Mouse (Mus musculus): ENCODE results near the gene Galm. TPM values are rescaled to one million over a fixed set of nuclear protein-coding genes. Genes with fewer than 3 reads are reported as not detected.
A peak's percentile ranks its signal among the peaks of the same experiment; 100 is the strongest.

Galm gene
- total RNA-seq, 2 experiments from 2014 or later, result 11.0 to 12.4 TPM

GRCm38 (mm10) chr17:80124985-80125750 is 2.1 kb upstream of the Galm start:
- DNase-seq, result no peak
- intact Hi-C loops (cut with DNase I), result loop anchor here (5.0 kb wide), 1 partner anchor 42 kb away; no protein-coding TSS in a partner anchor

- no peak for DNase-seq
- intact Hi-C loops (cut with DNase I), result loop anchor here (5.0 kb wide), 1 partner anchor 41 kb away; no protein-coding TSS in a partner anchor
These were observed 1.1 kb upstream of the Galm start for GRCm38 (mm10) chr17:80126166-80126565.

GRCm38 (mm10) chr17:80128476-80128990 is 1.3 kb downstream of the Galm start:
- intact Hi-C loops (cut with DNase I), result loop anchor here (2.0 to 5.0 kb wide), 2 partner anchors 39 to 68 kb away; no protein-coding TSS in a partner anchor

GRCm38 (mm10) chr17:80129387-80129786 is 2.1 kb downstream of the Galm start:
- no peak for DNase-seq
- intact Hi-C loops (cut with DNase I), result loop anchor here (2.0 to 5.0 kb wide), 2 partner anchors 38 to 69 kb away; no protein-coding TSS in a partner anchor

More at GRCm38 (mm10) chr17:80128476-80128990, 1.3 kb downstream of the Galm start:
- no peak for DNase-seq

- DNase-seq, result no peak
- intact Hi-C loops (cut with DNase I), result no loop called here
These were observed 3.6 kb downstream of the Galm start for GRCm38 (mm10) chr17:80130718-80131430.

GRCm38 (mm10) chr17:80131431-80131766 is 4.1 kb downstream of the Galm start:
- intact Hi-C loops (cut with DNase I), result no loop called here
- DNase-seq, result no peak

- DNase-seq, result no peak
- intact Hi-C loops (cut with DNase I), result no loop called here
These were observed 4.6 kb downstream of the Galm start for GRCm38 (mm10) chr17:80131838-80132237.

- DNase-seq, result no peak
These were observed 5.2 kb downstream of the Galm start for GRCm38 (mm10) chr17:80132502-80132901.

GRCm38 (mm10) chr17:80138434-80139162 is 11.3 kb downstream of the Galm start:
- peak; percentile 34 to 36 for DNase-seq
- intact Hi-C loops (cut with DNase I), result no loop called here

More at GRCm38 (mm10) chr17:80132502-80132901, 5.2 kb downstream of the Galm start:
- intact Hi-C loops (cut with DNase I), result no loop called here

GRCm38 (mm10) chr17:80139753-80140444 is 12.6 kb downstream of the Galm start:
- DNase-seq, result no peak
- intact Hi-C loops (cut with DNase I), result no loop called here

- DNase-seq, result no peak
- intact Hi-C loops (cut with DNase I), result no loop called here
These were observed 16.4 kb downstream of the Galm start for GRCm38 (mm10) chr17:80143478-80144232.

GRCm38 (mm10) chr17:80145210-80145609 is 17.9 kb downstream of the Galm start:
- intact Hi-C loops (cut with DNase I), result no loop called here

GRCm38 (mm10) chr17:80145771-80146170 is 18.5 kb downstream of the Galm start:
- intact Hi-C loops (cut with DNase I), result no loop called here
- DNase-seq, result no peak

More at GRCm38 (mm10) chr17:80145210-80145609, 17.9 kb downstream of the Galm start:
- no peak for DNase-seq

- intact Hi-C loops (cut with DNase I), result no loop called here
- DNase-seq, result peak; percentile 82 to 84
These were observed 21.1 kb downstream of the Galm start for GRCm38 (mm10) chr17:80148053-80148994.

- DNase-seq, result no peak
- intact Hi-C loops (cut with DNase I), result no loop called here
These were observed 21.7 kb downstream of the Galm start for GRCm38 (mm10) chr17:80148995-80149388.

- DNase-seq, result no peak
- intact Hi-C loops (cut with DNase I), result no loop called here
These were observed 24.1 kb downstream of the Galm start for GRCm38 (mm10) chr17:80151353-80151752.

GRCm38 (mm10) chr17:80152767-80153630 is 25.7 kb downstream of the Galm start:
- no peak for DNase-seq
- intact Hi-C loops (cut with DNase I), result no loop called here
